Mouse (Mus musculus) stomach, embryonic 16.5 days (tissue): Measurements from ENCODE around the gene Afap1. TPM values are rescaled to one million over a fixed set of nuclear protein-coding genes. Genes with fewer than 3 reads are reported as not detected.

Source experiments
- ATAC-seq: fragments of 200-750 bp; cut with Nextera tagmentation; 2 replicates; pipeline ENCODE4 v1.8.0; 2017; ENCODE audit warnings: moderate number of reproducible peaks, moderate TSS enrichment; ENCODE audit not compliant: insufficient read depth, low FRiP score
- H3K27ac ChIP-seq: fragments of 300-500 bp; sonication (generic); 2 replicates; pipeline ENCODE4 v1.5.1; 2014; ENCODE audit warnings: low read length
- H3K27me3 ChIP-seq: fragments of 300-500 bp; sonication (generic); 2 replicates; pipeline ENCODE4 v1.6.1; 2014; ENCODE audit warnings: low read length, control low read depth, mixed read lengths; ENCODE audit not compliant: control insufficient read depth, insufficient read depth
- H3K36me3 ChIP-seq: fragments of 300-500 bp; sonication (generic); 2 replicates; pipeline ENCODE4 v1.6.1; 2014; ENCODE audit warnings: low read length; ENCODE audit not compliant: control insufficient read depth, insufficient read depth
- H3K4me1 ChIP-seq: fragments of 300-500 bp; sonication (generic); 2 replicates; pipeline ENCODE4 v1.6.1; 2014; ENCODE audit warnings: low read length, control low read depth, mixed read lengths; ENCODE audit not compliant: control insufficient read depth, insufficient read depth
- H3K4me2 ChIP-seq: fragments of 300-500 bp; sonication (generic); 2 replicates; pipeline ENCODE4 v1.6.1; 2014; ENCODE audit warnings: low read depth, low read length, mixed read lengths
- H3K4me3 ChIP-seq: fragments of 300-500 bp; sonication (generic); replicated peaks from 2 replicates; pipeline ENCODE4 v1.5.1; 2014; ENCODE audit warnings: mild to moderate bottlenecking, low read length
- H3K9ac ChIP-seq: fragments of 300-500 bp; sonication (generic); 2 replicates; pipeline ENCODE4 v1.6.1; 2014; ENCODE audit warnings: low read length
- H3K9me3 ChIP-seq: fragments of 300-500 bp; sonication (generic); replicated peaks from 2 replicates; pipeline ENCODE4 v1.6.1; 2016; ENCODE audit warnings: low read length, control low read depth; ENCODE audit not compliant: control insufficient read depth
- WGBS: fragments of 180-500 bp; shearing (Covaris S2); extraction: QIAGEN DNeasy Blood & Tissue Kit; methylation state at CpG from one replicate; pipeline ENCODE4 v1.1.7; 2014; 5-methylcytosine and 5-hydroxymethylcytosine counted together
- polyA plus RNA-seq: library from polyadenylated mRNA; unstranded; fragments of >200 nt; fragmentation: Nextera tagmentation; extraction: Ambion mirVana; gene quantifications from 2 replicates; pipeline ENCODE4 v1.2.1, GENCODE M21; 2015

Gene Afap1
- polyA plus RNA-seq, 1 experiment from 2014 or later = 20.4 TPM

GRCm38 (mm10) chr5:36009405-36009804 lies 116.3 kb downstream of the Afap1 start:
- H3K4me2 ChIP-seq = no peak overlapping the region
- 82% methylated on average over 4 of the region's 4 CpGs for WGBS
- H3K27me3 ChIP-seq = no peaks in the 10 kb centered on the region
- no peak overlapping the region for H3K9ac ChIP-seq
- no peak overlapping the region for H3K4me3 ChIP-seq
- no peak for ATAC-seq
- H3K9me3 ChIP-seq = no peaks in the 10 kb centered on the region
- H3K27ac ChIP-seq = no peak overlapping the region
- no peaks in the 10 kb centered on the region for H3K4me1 ChIP-seq
- no peaks in the 10 kb centered on the region for H3K36me3 ChIP-seq

- no peak for ATAC-seq
- Histone ChIP-seq H3K27me3 (no peaks in the 10 kb centered on the region), H3K4me2 (no peak overlapping the region), H3K9ac (no peak overlapping the region), H3K27ac (no peak overlapping the region), H3K9me3 (no peaks in the 10 kb centered on the region), H3K4me1 (no peaks in the 10 kb centered on the region), H3K4me3 (no peak overlapping the region), H3K36me3 (no peaks in the 10 kb centered on the region)
- 88% methylated on average over 3 of the region's 3 CpGs for WGBS
These were observed 125.2 kb downstream of the Afap1 start for GRCm38 (mm10) chr5:36018366-36018765.

- 81% methylated on average over 3 of the region's 3 CpGs for WGBS
- Histone ChIP-seq H3K9me3 (no peaks in the 10 kb centered on the region), H3K36me3 (no peaks in the 10 kb centered on the region), H3K4me3 (no peak overlapping the region), H3K9ac (no peak overlapping the region), H3K27me3 (no peaks in the 10 kb centered on the region), H3K4me2 (no peak overlapping the region), H3K27ac (no peak overlapping the region), H3K4me1 (no peaks in the 10 kb centered on the region)
- no peak for ATAC-seq
These were observed 128.0 kb downstream of the Afap1 start for GRCm38 (mm10) chr5:36021091-36021490.

GRCm38 (mm10) chr5:36022361-36022760 lies 129.2 kb downstream of the Afap1 start:
- Histone ChIP-seq H3K36me3 (no peaks in the 10 kb centered on the region), H3K4me1 (no peaks in the 10 kb centered on the region), H3K27ac (no peak overlapping the region), H3K9ac (no peak overlapping the region), H3K9me3 (no peaks in the 10 kb centered on the region), H3K4me3 (no peak overlapping the region), H3K4me2 (no peak overlapping the region), H3K27me3 (no peaks in the 10 kb centered on the region)
- 88% methylated on average over 1 of the region's 1 CpGs for WGBS
- no peak for ATAC-seq

GRCm38 (mm10) chr5:36024003-36024685 lies 131.0 kb downstream of the Afap1 start:
- Histone ChIP-seq H3K27ac (no peak overlapping the region), H3K9me3 (no peaks in the 10 kb centered on the region), H3K4me3 (no peak overlapping the region), H3K36me3 (no peaks in the 10 kb centered on the region), H3K27me3 (no peaks in the 10 kb centered on the region), H3K4me2 (no peak overlapping the region), H3K9ac (no peak overlapping the region), H3K4me1 (no peaks in the 10 kb centered on the region)
- WGBS = 84% methylated on average over 9 of the region's 9 CpGs
- no peak for ATAC-seq

- Histone ChIP-seq H3K27me3 (no peaks in the 10 kb centered on the region), H3K36me3 (no peaks in the 10 kb centered on the region), H3K4me2 (no peak overlapping the region), H3K27ac (no peak overlapping the region), H3K9me3 (no peaks in the 10 kb centered on the region), H3K4me3 (no peak overlapping the region), H3K9ac (no peak overlapping the region), H3K4me1 (no peaks in the 10 kb centered on the region)
- 83% methylated on average over 4 of the region's 4 CpGs for WGBS
- ATAC-seq = no peak
These were observed 132.0 kb downstream of the Afap1 start for GRCm38 (mm10) chr5:36025076-36025475.

GRCm38 (mm10) chr5:36033531-36034426 lies 140.7 kb downstream of the Afap1 start:
- Histone ChIP-seq H3K27ac (no peak overlapping the region), H3K9me3 (no peaks in the 10 kb centered on the region), H3K4me1 (no peaks in the 10 kb centered on the region; the same call in 1 of the 2 replicates), H3K9ac (no peak overlapping the region), H3K4me3 (no peak overlapping the region), H3K27me3 (no peaks in the 10 kb centered on the region), H3K36me3 (no peaks in the 10 kb centered on the region), H3K4me2 (no peak overlapping the region)
- WGBS = 43% methylated on average over 8 of the region's 8 CpGs
- peak; percentile 26; the same call in 1 of the 2 replicates for ATAC-seq

GRCm38 (mm10) chr5:36039596-36039995 lies 146.5 kb downstream of the Afap1 start:
- 93% methylated on average over 5 of the region's 5 CpGs for WGBS
- Histone ChIP-seq H3K4me3 (no peak overlapping the region), H3K4me2 (no peak overlapping the region), H3K36me3 (no peaks in the 10 kb centered on the region), H3K9me3 (no peaks in the 10 kb centered on the region), H3K27ac (no peak overlapping the region), H3K4me1 (peaks cover 12% of the 10 kb centered on the region), H3K27me3 (no peaks in the 10 kb centered on the region), H3K9ac (no peak overlapping the region)
- ATAC-seq = no peak
